Comparison of ENCODE assay signal across 26 mouse cellular contexts in the genomic region with DNA sequence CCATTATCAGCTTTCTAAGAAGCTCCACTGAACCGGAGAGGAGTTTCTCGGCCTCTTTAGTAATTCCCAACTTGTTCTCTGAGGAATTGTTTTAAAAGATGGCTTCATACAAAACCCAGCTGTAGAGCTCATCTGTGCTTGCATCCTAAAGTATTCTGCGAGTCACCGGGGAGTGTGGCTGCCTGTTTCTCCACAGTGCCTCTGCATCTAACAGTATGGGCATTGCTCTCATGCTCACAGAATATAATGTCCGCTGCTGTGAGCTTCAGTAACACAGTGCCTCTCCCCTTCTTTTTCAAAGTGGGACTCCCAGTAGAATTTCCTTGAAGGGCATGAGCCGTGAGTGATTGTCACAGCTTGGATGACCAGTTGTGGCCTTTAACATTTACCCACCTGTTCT.
A peak's percentile ranks its signal among the peaks of the same experiment; 100 is the strongest.
DNase-seq lines count a peak whose midpoint lies in the region; ATAC-seq and TF ChIP-seq lines count a peak whose summit lies in the region.
"Had no signal": no experiment of that assay in that cellular context is flagged by ENCODE, and none has a peak within 500 bp of the region (broad histone marks: within the 10 kb centered on the region; RNA-seq: fewer than 3 reads in every experiment).

No protein-coding gene starts in this region.

- H3K27ac ChIP-seq in hindbrain, embryonic 11.5 days (ENCODE audit: low read depth, low read length), result no peak overlapping the region
- no peak overlapping the region for H3K27ac ChIP-seq in hindbrain, postnatal 0 days
- H3K27ac ChIP-seq in forebrain, embryonic 15.5 days (replicated peaks), result 0 out of 2 replicates have a peak overlapping the region, but pooled peaks have one; percentile 38
- H3K27ac ChIP-seq in hindbrain, embryonic 16.5 days (ENCODE audit: low read depth, low read length), result no peak overlapping the region
- no peak overlapping the region for H3K27ac ChIP-seq in midbrain, postnatal 0 days (ENCODE audit: low read depth, low read length)
- H3K27ac ChIP-seq: embryonic facial prominence, embryonic 12.5 days; kidney, postnatal 0 days; liver, embryonic 14.5 days; lung, embryonic 15.5 days; macrophage; neural tube, embryonic 15.5 days; stomach, postnatal 0 days had no signal

- peak; percentile 3 for DNase-seq in hindbrain, embryonic 11.5 days (ENCODE audit: low spot score)
- DNase-seq in hindbrain, postnatal 0 days (ENCODE audit: low spot score), result no peak
- peak; percentile 3 for DNase-seq in midbrain, postnatal 0 days (ENCODE audit: low spot score)
- DNase-seq in cerebellum, postnatal 10 days, result no peak
- DNase-seq in lung, postnatal 36 days, result no peak
- DNase-seq: adrenal gland, postnatal 14 days; cerebellum, adult 11 months; cerebellum, postnatal 14 days; gastrocnemius, postnatal 14 days; heart, adult 11 months; heart, postnatal 10 days; kidney, adult 2 months; layer of hippocampus, adult 9-11 months; thymus, adult 2 months had no signal

- H3K9me3 ChIP-seq in hindbrain, embryonic 11.5 days (ENCODE audit: control insufficient read depth, low read length), result no peaks in the 10 kb centered on the region
- H3K9me3 ChIP-seq in hindbrain, postnatal 0 days (ENCODE audit: low read length), result no peaks in the 10 kb centered on the region
- no peaks in the 10 kb centered on the region for H3K9me3 ChIP-seq in forebrain, embryonic 15.5 days
- H3K9me3 ChIP-seq in hindbrain, embryonic 16.5 days (ENCODE audit: control insufficient read depth, low read length), result no peaks in the 10 kb centered on the region
- no peaks in the 10 kb centered on the region for H3K9me3 ChIP-seq in midbrain, postnatal 0 days (ENCODE audit: low read length)
- H3K9me3 ChIP-seq: embryonic facial prominence, embryonic 12.5 days; heart, embryonic 12.5 days; lung, embryonic 15.5 days; neural tube, embryonic 15.5 days had no signal

- no peaks in the 10 kb centered on the region for H3K36me3 ChIP-seq in hindbrain, embryonic 11.5 days (ENCODE audit: control insufficient read depth, insufficient read depth, low read length)
- no peaks in the 10 kb centered on the region for H3K36me3 ChIP-seq in hindbrain, postnatal 0 days (ENCODE audit: insufficient read depth, low read length)
- no peaks in the 10 kb centered on the region for H3K36me3 ChIP-seq in forebrain, embryonic 15.5 days
- no peaks in the 10 kb centered on the region for H3K36me3 ChIP-seq in hindbrain, embryonic 16.5 days (ENCODE audit: control insufficient read depth, insufficient read depth, low read length)
- no peaks in the 10 kb centered on the region for H3K36me3 ChIP-seq in midbrain, postnatal 0 days (ENCODE audit: insufficient read depth, low read length)
- H3K36me3 ChIP-seq: embryonic facial prominence, embryonic 12.5 days; heart, embryonic 12.5 days; lung, embryonic 15.5 days; neural tube, embryonic 15.5 days had no signal

- no peaks in the 10 kb centered on the region for H3K4me1 ChIP-seq in hindbrain, embryonic 11.5 days (replicated peaks; ENCODE audit: control insufficient read depth, insufficient read depth, low read length)
- no peaks in the 10 kb centered on the region for H3K4me1 ChIP-seq in hindbrain, postnatal 0 days (ENCODE audit: insufficient read depth, low read length)
- H3K4me1 ChIP-seq in forebrain, embryonic 15.5 days, result peaks cover 14% of the 10 kb centered on the region
- H3K4me1 ChIP-seq in hindbrain, embryonic 16.5 days (ENCODE audit: control insufficient read depth, insufficient read depth, low read depth, low read length), result no peaks in the 10 kb centered on the region; the same call in 1 of the 2 replicates
- no peaks in the 10 kb centered on the region for H3K4me1 ChIP-seq in midbrain, postnatal 0 days (ENCODE audit: insufficient read depth, low read length)
- H3K4me1 ChIP-seq: embryonic facial prominence, embryonic 12.5 days; heart, embryonic 12.5 days; lung, embryonic 15.5 days; neural tube, embryonic 15.5 days had no signal

- ATAC-seq in hindbrain, embryonic 11.5 days (ENCODE audit: low FRiP score), result peak; percentile 59
- no peak for ATAC-seq in hindbrain, postnatal 0 days
- peak; percentile 60 for ATAC-seq in forebrain, embryonic 15.5 days (replicated peaks)
- peak; percentile 64; the same call in 1 of the 2 replicates for ATAC-seq in hindbrain, embryonic 16.5 days
- no peak for ATAC-seq in midbrain, postnatal 0 days (ENCODE audit: low FRiP score)
- no peak for ATAC-seq in monocyte, adult 5-6 weeks (replicated peaks; ENCODE audit: insufficient number of reproducible peaks, low FRiP score, low TSS enrichment, poor library complexity, severe bottlenecking)
- ATAC-seq: CD4-positive, CD25-positive, alpha-beta regulatory T cell, adult 4 months had no signal

- no peak overlapping the region for H3K4me3 ChIP-seq in hindbrain, embryonic 11.5 days (ENCODE audit: low read depth, low read length)
- H3K4me3 ChIP-seq in hindbrain, postnatal 0 days (ENCODE audit: low read length), result no peak overlapping the region
- H3K4me3 ChIP-seq in forebrain, embryonic 15.5 days, result no peak overlapping the region
- H3K4me3 ChIP-seq in hindbrain, embryonic 16.5 days (ENCODE audit: low read length), result no peak overlapping the region
- no peak overlapping the region for H3K4me3 ChIP-seq in midbrain, postnatal 0 days (ENCODE audit: low read depth, low read length)
- H3K4me3 ChIP-seq: embryonic facial prominence, embryonic 12.5 days; heart, embryonic 12.5 days; lung, embryonic 15.5 days; neural tube, embryonic 15.5 days had no signal

- H3K27me3 ChIP-seq in hindbrain, embryonic 11.5 days (ENCODE audit: control insufficient read depth, insufficient read depth, low read length), result no peaks in the 10 kb centered on the region
- H3K27me3 ChIP-seq in hindbrain, postnatal 0 days (ENCODE audit: insufficient read depth, low read length), result no peaks in the 10 kb centered on the region
- no peaks in the 10 kb centered on the region for H3K27me3 ChIP-seq in forebrain, embryonic 15.5 days
- no peaks in the 10 kb centered on the region for H3K27me3 ChIP-seq in hindbrain, embryonic 16.5 days (replicated peaks; ENCODE audit: control insufficient read depth, insufficient read depth, low read length)
- no peaks in the 10 kb centered on the region for H3K27me3 ChIP-seq in midbrain, postnatal 0 days (ENCODE audit: insufficient read depth, low read length)
- H3K27me3 ChIP-seq: embryonic facial prominence, embryonic 12.5 days; heart, embryonic 12.5 days; lung, embryonic 15.5 days; neural tube, embryonic 15.5 days had no signal

- H3K4me2 ChIP-seq in hindbrain, embryonic 11.5 days (replicated peaks; ENCODE audit: low read depth, low read length), result no peak overlapping the region
- no peak overlapping the region for H3K4me2 ChIP-seq in hindbrain, postnatal 0 days (ENCODE audit: low read depth, low read length)
- H3K4me2 ChIP-seq in forebrain, embryonic 15.5 days (replicated peaks), result no peak overlapping the region
- no peak overlapping the region for H3K4me2 ChIP-seq in hindbrain, embryonic 16.5 days (ENCODE audit: low read length)
- no peak overlapping the region for H3K4me2 ChIP-seq in midbrain, postnatal 0 days (ENCODE audit: low read depth, low read length, poor library complexity, severe bottlenecking)
- H3K4me2 ChIP-seq: embryonic facial prominence, embryonic 12.5 days; heart, embryonic 12.5 days; lung, embryonic 15.5 days; neural tube, embryonic 15.5 days had no signal

- H3K9ac ChIP-seq in hindbrain, embryonic 11.5 days (ENCODE audit: low read depth, low read length), result no peak overlapping the region
- H3K9ac ChIP-seq in hindbrain, postnatal 0 days (replicated peaks; ENCODE audit: low read length), result no peak overlapping the region
- no peak overlapping the region for H3K9ac ChIP-seq in forebrain, embryonic 15.5 days (replicated peaks)
- H3K9ac ChIP-seq in hindbrain, embryonic 16.5 days (ENCODE audit: low read depth, low read length), result no peak overlapping the region
- H3K9ac ChIP-seq in midbrain, postnatal 0 days (replicated peaks; ENCODE audit: low read length, poor library complexity, severe bottlenecking), result no peak overlapping the region
- H3K9ac ChIP-seq: embryonic facial prominence, embryonic 12.5 days; heart, embryonic 12.5 days; liver, embryonic 14.5 days; lung, embryonic 15.5 days; neural tube, embryonic 15.5 days had no signal

- no peak for TF ChIP-seq CTCF in hindbrain, postnatal 0 days (IDR thresholded peaks at IDR 0.05; ENCODE audit: low read depth)
- no peak for TF ChIP-seq CTCF in midbrain, postnatal 0 days (IDR thresholded peaks at IDR 0.05)

- WGBS in hindbrain, embryonic 11.5 days, result 46% methylated on average over 6 of the region's 6 CpGs
- WGBS in hindbrain, postnatal 0 days, result 20% methylated on average over 6 of the region's 6 CpGs
- 46% methylated on average over 6 of the region's 6 CpGs for WGBS in forebrain, embryonic 15.5 days
- 35% methylated on average over 6 of the region's 6 CpGs for WGBS in hindbrain, embryonic 16.5 days
- 33% methylated on average over 6 of the region's 6 CpGs for WGBS in midbrain, postnatal 0 days

Comparison
In these comparisons a context has a peak if more than half of its experiments do, and no peak if none do; other contexts are left out.
1. ATAC-seq: peak in hindbrain, embryonic 11.5 days (single experiment), forebrain, embryonic 15.5 days (single experiment) and hindbrain, embryonic 16.5 days (single experiment); none in hindbrain, postnatal 0 days (single experiment), midbrain, postnatal 0 days (single experiment) and monocyte, adult 5-6 weeks (single experiment).
2. DNase-seq: peak in hindbrain, embryonic 11.5 days (single experiment) and midbrain, postnatal 0 days (single experiment); none in hindbrain, postnatal 0 days (single experiment), cerebellum, postnatal 10 days (0 of 2) and lung, postnatal 36 days (single experiment).